Mouse (Mus musculus): ENCODE results near the gene Atmin. TPM values are rescaled to one million over a fixed set of nuclear protein-coding genes. Genes with fewer than 3 reads are reported as not detected.

The Atmin gene
- polyA plus RNA-seq, 1 experiment: 0.95 TPM

GRCm38 (mm10) chr8:116978631-116979256, 35.6 kb downstream of the Atmin start, which contains the start of gene 1700030J22Rik:
Gene 1700030J22Rik (minus strand): TSS chr8:116978959.
- TF ChIP-seq FLI1 (IDR thresholded peaks at IDR 0.05; ENCODE audit: low read length) (no peak), GATA1 (IDR thresholded peaks at IDR 0.05; ENCODE audit: borderline replicate concordance, low read length) (no peak)
- Histone ChIP-seq H3K4me3 (replicated peaks) (peak within 1 kb of the TSS; percentile 95), H3K27me3 (replicated peaks) (peaks cover 15% of the 10 kb centered on the region), H3K4me1 (peaks cover 34% of the 10 kb centered on the region), H3K9me3 (no peaks in the 10 kb centered on the region), H3K36me3 (replicated peaks; ENCODE audit: low read length) (peaks cover 12% of the 10 kb centered on the region)

DNA sequence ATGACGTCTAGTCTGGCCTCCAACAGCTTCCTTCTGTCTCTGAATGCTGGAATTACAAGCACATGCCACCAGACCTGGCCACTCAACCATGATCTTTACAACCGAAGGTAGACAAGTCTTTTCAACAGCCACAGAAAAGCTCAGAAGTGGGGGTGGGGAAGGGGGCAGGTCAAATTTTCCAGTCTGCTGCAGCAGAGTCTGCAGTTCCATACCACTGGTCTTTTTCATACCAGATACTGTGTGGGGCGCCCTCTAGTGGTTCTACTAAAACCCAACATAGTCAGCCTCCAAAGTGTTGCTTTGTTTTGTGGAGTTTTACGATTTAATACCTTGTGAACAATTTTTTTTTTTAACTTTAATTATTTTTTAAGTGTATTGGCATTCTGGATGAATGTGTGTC, 36.9 kb downstream of the Atmin start:
- H3K27me3 ChIP-seq (replicated peaks): peaks cover 3% of the 10 kb centered on the region
- peaks cover 29% of the 10 kb centered on the region for H3K4me1 ChIP-seq
- H3K4me3 ChIP-seq (replicated peaks): peak overlapping the region; percentile 85
- H3K36me3 ChIP-seq (replicated peaks; ENCODE audit: low read length): peaks cover 23% of the 10 kb centered on the region
- no peaks in the 10 kb centered on the region for H3K9me3 ChIP-seq
- TF ChIP-seq FLI1 (IDR thresholded peaks at IDR 0.05; ENCODE audit: low read length) (no peak), GATA1 (IDR thresholded peaks at IDR 0.05; ENCODE audit: borderline replicate concordance, low read length) (no peak)

- TF ChIP-seq GATA1 (IDR thresholded peaks at IDR 0.05; ENCODE audit: borderline replicate concordance, low read length): no peak
- H3K27me3 ChIP-seq (replicated peaks): no peaks in the 10 kb centered on the region
- no peaks in the 10 kb centered on the region for H3K9me3 ChIP-seq
- no peak overlapping the region for H3K4me3 ChIP-seq (replicated peaks)
- H3K4me1 ChIP-seq: peaks cover 30% of the 10 kb centered on the region
- H3K36me3 ChIP-seq (replicated peaks; ENCODE audit: low read length): peaks cover 52% of the 10 kb centered on the region
Measured at GRCm38 (mm10) chr8:116989842-116990241, 46.6 kb downstream of the Atmin start.

- H3K4me1 ChIP-seq: peaks cover 35% of the 10 kb centered on the region
- no peaks in the 10 kb centered on the region for H3K27me3 ChIP-seq (replicated peaks)
- H3K4me3 ChIP-seq (replicated peaks): peak overlapping the region; percentile 21
- H3K36me3 ChIP-seq (replicated peaks; ENCODE audit: low read length): peaks cover 39% of the 10 kb centered on the region
- H3K9me3 ChIP-seq: no peaks in the 10 kb centered on the region
- no peak for TF ChIP-seq GATA1 (IDR thresholded peaks at IDR 0.05; ENCODE audit: borderline replicate concordance, low read length)
- TF ChIP-seq FLI1 (IDR thresholded peaks at IDR 0.05; ENCODE audit: low read length): no peak
Measured at GRCm38 (mm10) chr8:116991241-116991640, 48.0 kb downstream of the Atmin start.

- Histone ChIP-seq H3K27me3 (replicated peaks) (peaks cover under 1% of the 10 kb centered on the region), H3K4me1 (peaks cover 35% of the 10 kb centered on the region), H3K36me3 (replicated peaks; ENCODE audit: low read length) (peaks cover 28% of the 10 kb centered on the region), H3K4me3 (replicated peaks) (peak overlapping the region; percentile 97), H3K9me3 (no peaks in the 10 kb centered on the region)
- TF ChIP-seq FLI1 (IDR thresholded peaks at IDR 0.05; ENCODE audit: low read length): no peak
- TF ChIP-seq GATA1 (IDR thresholded peaks at IDR 0.05; ENCODE audit: borderline replicate concordance, low read length): no peak
Measured at GRCm38 (mm10) chr8:116992176-116992971, 49.2 kb downstream of the Atmin start.

GRCm38 (mm10) chr8:116993095-116993867, 50.1 kb downstream of the Atmin start, which contains the start of gene Gcsh:
Gene Gcsh (minus strand): TSS chr8:116993537.
- H3K27me3 ChIP-seq (replicated peaks): peaks cover 7% of the 10 kb centered on the region
- H3K4me1 ChIP-seq: peaks cover 38% of the 10 kb centered on the region
- no peaks in the 10 kb centered on the region for H3K9me3 ChIP-seq
- TF ChIP-seq FLI1 (IDR thresholded peaks at IDR 0.05; ENCODE audit: low read length) (no peak), GATA1 (IDR thresholded peaks at IDR 0.05; ENCODE audit: borderline replicate concordance, low read length) (no peak)
- H3K36me3 ChIP-seq (replicated peaks; ENCODE audit: low read length): peaks cover 20% of the 10 kb centered on the region
- peak within 1 kb of the TSS; percentile 97 for H3K4me3 ChIP-seq (replicated peaks)

DNA sequence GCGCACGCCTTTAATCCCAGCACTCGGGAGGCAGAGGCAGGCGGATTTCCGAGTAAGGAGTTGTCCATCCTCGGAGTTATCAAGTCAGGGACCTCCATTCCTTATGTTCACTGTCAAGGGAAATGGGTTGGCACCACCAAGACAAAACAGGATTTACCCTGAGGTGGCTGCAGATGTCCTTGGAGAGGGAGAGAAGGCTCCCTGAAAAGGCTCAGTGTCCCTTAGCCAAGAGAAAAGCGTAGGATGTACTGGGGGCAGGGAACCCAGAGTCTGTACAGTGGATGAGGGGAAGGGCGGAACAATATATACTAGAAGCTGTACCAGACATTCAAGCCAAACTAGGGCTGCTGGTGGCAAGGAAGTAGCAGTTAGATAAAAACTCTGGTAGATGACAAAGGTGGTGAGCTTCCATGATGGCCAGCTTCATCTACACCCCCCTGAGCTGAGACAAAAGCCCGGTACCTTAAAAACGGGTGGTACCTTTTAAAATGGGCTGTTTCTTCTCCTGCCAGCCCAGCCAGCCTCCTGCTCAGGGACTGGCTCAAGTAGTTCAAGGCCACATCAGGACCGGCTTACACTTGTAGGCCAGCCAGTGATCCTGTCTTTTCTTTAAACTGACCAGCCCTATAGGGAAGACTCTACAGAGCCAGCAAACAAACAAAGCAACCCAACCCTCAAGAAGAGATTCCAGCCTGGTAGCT, 51.0 kb downstream of the Atmin start:
- TF ChIP-seq GATA1 (IDR thresholded peaks at IDR 0.05; ENCODE audit: borderline replicate concordance, low read length) (no peak), FLI1 (IDR thresholded peaks at IDR 0.05; ENCODE audit: low read length) (no peak)
- H3K36me3 ChIP-seq (replicated peaks; ENCODE audit: low read length): peaks cover 11% of the 10 kb centered on the region
- H3K4me1 ChIP-seq: peaks cover 38% of the 10 kb centered on the region
- no peaks in the 10 kb centered on the region for H3K9me3 ChIP-seq
- peak overlapping the region; percentile 97 for H3K4me3 ChIP-seq (replicated peaks)
- peaks cover 16% of the 10 kb centered on the region for H3K27me3 ChIP-seq (replicated peaks)

Other genes starting within 250 kb of the Atmin start
- gene Cdyl2, start 210.4 kb upstream of the Atmin start, polyA plus RNA-seq (2012; ENCODE audit: insufficient read depth, low replicate concordance): 1.1 TPM in 1 of 2 replicates, not detected in the other
- 36.1 TPM in 1 of 2 replicates, not detected in the other for gene Cmc2, start 21.9 kb upstream of the Atmin start, polyA plus RNA-seq (2012; ENCODE audit: insufficient read depth, low replicate concordance)
- gene Cenpn, start 21.7 kb upstream of the Atmin start, polyA plus RNA-seq (2012; ENCODE audit: insufficient read depth, low replicate concordance): 3.4 TPM in 1 of 2 replicates, not detected in the other
- 1.8 and 2.0 TPM in 2 replicates for gene 1700030J22Rik, start 35.6 kb downstream of the Atmin start, polyA plus RNA-seq (2012; ENCODE audit: insufficient read depth, low replicate concordance)
- 1.6 and 4.9 TPM in 2 replicates for gene Gcsh, start 50.1 kb downstream of the Atmin start, polyA plus RNA-seq (2012; ENCODE audit: insufficient read depth, low replicate concordance)
- 0.63 TPM in 1 of 2 replicates, not detected in the other for gene Pkd1l2, start 139.1 kb downstream of the Atmin start, polyA plus RNA-seq (2012; ENCODE audit: insufficient read depth, low replicate concordance)
- gene Bco1, start 152.5 kb downstream of the Atmin start, polyA plus RNA-seq (2012; ENCODE audit: insufficient read depth, low replicate concordance): 0.30 TPM in 1 of 2 replicates, not detected in the other
- gene Gan, start 214.7 kb downstream of the Atmin start, polyA plus RNA-seq (2012; ENCODE audit: insufficient read depth, low replicate concordance): 1.7 and 2.1 TPM in 2 replicates

Data from megakaryocyte, embryonic 14.5 days (primary cell).